Comparison of ENCODE assay signal across 11 mouse cellular contexts in genomic region chr17:45847701-45848378, GRCm38 (mm10).
DNase-seq lines count a peak whose midpoint lies in the region; ATAC-seq and TF ChIP-seq lines count a peak whose summit lies in the region.
"Had no signal": no experiment of that assay in that cellular context is flagged by ENCODE, and none has a peak within 500 bp of the region (broad histone marks: within the 10 kb centered on the region; RNA-seq: fewer than 3 reads in every experiment).

No protein-coding gene starts in this region.

- no peaks in the 10 kb centered on the region; the same call in 1 of the 2 replicates for H3K9me3 ChIP-seq in lung, embryonic 14.5 days (ENCODE audit: low read depth, low read length)

- ATAC-seq in lung, embryonic 14.5 days (ENCODE audit: insufficient read depth): peak; percentile 28; the same call in 1 of the 2 replicates
- ATAC-seq in CD4-positive, CD25-positive, alpha-beta regulatory T cell, adult 4 months: no peak

- no peak for TF ChIP-seq CTCF in lung, embryonic 14.5 days (IDR thresholded peaks at IDR 0.05; ENCODE audit: low read depth)

- no peaks in the 10 kb centered on the region for H3K36me3 ChIP-seq in lung, embryonic 14.5 days (ENCODE audit: insufficient read depth)
- H3K36me3 ChIP-seq: midbrain, embryonic 12.5 days had no signal

- no peak overlapping the region for H3K27ac ChIP-seq in lung, embryonic 14.5 days (ENCODE audit: low read depth)
- H3K27ac ChIP-seq: midbrain, embryonic 12.5 days had no signal

- WGBS in lung, embryonic 14.5 days: 81% methylated on average over 14 of the region's 14 CpGs

- H3K4me3 ChIP-seq in lung, embryonic 14.5 days (ENCODE audit: low read depth, low read length): no peak overlapping the region
- H3K4me3 ChIP-seq: erythroblast, embryonic 14.5 days; midbrain, embryonic 12.5 days had no signal

- no peaks in the 10 kb centered on the region for H3K27me3 ChIP-seq in lung, embryonic 14.5 days (ENCODE audit: insufficient read depth, low read length)

- no peaks in the 10 kb centered on the region for H3K4me1 ChIP-seq in lung, embryonic 14.5 days (ENCODE audit: insufficient read depth)

- no peak overlapping the region for H3K4me2 ChIP-seq in lung, embryonic 14.5 days
- H3K4me2 ChIP-seq: midbrain, embryonic 12.5 days had no signal

- H3K9ac ChIP-seq in lung, embryonic 14.5 days: 0 out of 2 replicates have a peak overlapping the region, but pooled peaks have one; percentile 4
- H3K9ac ChIP-seq: midbrain, embryonic 12.5 days had no signal

- DNase-seq in lung, embryonic 14.5 days: no peak
- no peak for DNase-seq in lung, postnatal 25 days (ENCODE audit: low spot score)
- peak; percentile 59 for DNase-seq in adrenal gland, postnatal 25 days
- peak; percentile 73 to 80 for DNase-seq in heart, adult 18-20 months
- DNase-seq in heart, postnatal 4 days: peak; percentile 66
- DNase-seq in layer of hippocampus, adult 11-12 months (ENCODE audit: low spot score): no peak
- no peak for DNase-seq in cerebellum, postnatal 14 days
- DNase-seq: cerebellum, adult 9-11 months had no signal

Comparison
In these comparisons a context has a peak if more than half of its experiments do, and no peak if none do; other contexts are left out.
1. DNase-seq: peak in adrenal gland, postnatal 25 days (single experiment), heart, adult 18-20 months (2 of 2) and heart, postnatal 4 days (single experiment); none in lung, embryonic 14.5 days (single experiment), lung, postnatal 25 days (single experiment), layer of hippocampus, adult 11-12 months (single experiment) and cerebellum, postnatal 14 days (0 of 2).